Mouse (Mus musculus): ENCODE data around the gene Flrt3. TPM values are rescaled to one million over a fixed set of nuclear protein-coding genes. Genes with fewer than 3 reads are reported as not detected.
A peak's percentile ranks its signal among the peaks of the same experiment; 100 is the strongest.

Flrt3 gene
- polyA plus RNA-seq, 1 experiment from 2014 or later: 1.2 TPM

- Histone ChIP-seq H3K27ac (no peak overlapping the region), H3K4me2 (no peak overlapping the region), H3K4me1 (replicated peaks) (no peaks in the 10 kb centered on the region), H3K9ac (no peak overlapping the region), H3K9me3 (replicated peaks) (no peaks in the 10 kb centered on the region), H3K27me3 (no peaks in the 10 kb centered on the region), H3K36me3 (no peaks in the 10 kb centered on the region), H3K4me3 (replicated peaks) (no peak overlapping the region)
- 38% methylated on average over 3 of the region's 3 CpGs for WGBS (ENCODE audit: insufficient replicate concordance)
- DNase-seq (no peak), ATAC-seq (ENCODE audit: low read depth) (no peak)
These were observed 5.5 kb upstream of the Flrt3 start for GRCm38 (mm10) chr2:140676728-140677127.

- Histone ChIP-seq H3K27me3 (peaks cover 4% of the 10 kb centered on the region), H3K4me1 (replicated peaks) (0 out of 2 replicates have a peak, but pooled peaks cover 4% of the 10 kb centered on the region), H3K27ac (no peak overlapping the region), H3K4me2 (no peak overlapping the region), H3K36me3 (no peaks in the 10 kb centered on the region), H3K4me3 (replicated peaks) (no peak overlapping the region), H3K9ac (no peak overlapping the region), H3K9me3 (replicated peaks) (no peaks in the 10 kb centered on the region)
- ATAC-seq (ENCODE audit: low read depth): no peak
- no peak for DNase-seq
- WGBS (ENCODE audit: insufficient replicate concordance): 75% methylated on average over 5 of the region's 5 CpGs
These were observed 2.2 kb upstream of the Flrt3 start for GRCm38 (mm10) chr2:140673466-140673865.

- Histone ChIP-seq H3K9ac (peak overlapping the region; percentile 30; the same call in 1 of the 2 replicates), H3K27me3 (peaks cover 4% of the 10 kb centered on the region), H3K4me2 (peak overlapping the region; percentile 66), H3K27ac (no peak overlapping the region), H3K9me3 (replicated peaks) (no peaks in the 10 kb centered on the region), H3K4me3 (replicated peaks) (peak overlapping the region; percentile 46), H3K36me3 (no peaks in the 10 kb centered on the region), H3K4me1 (replicated peaks) (0 out of 2 replicates have a peak, but pooled peaks cover 4% of the 10 kb centered on the region)
- ATAC-seq (ENCODE audit: low read depth) (no peak), DNase-seq (no peak)
- 6% methylated on average over 12 of the region's 12 CpGs for WGBS (ENCODE audit: insufficient replicate concordance)
These were observed 812 bp downstream of the Flrt3 start for GRCm38 (mm10) chr2:140670457-140670856.

GRCm38 (mm10) chr2:140669786-140670185 is 1.5 kb downstream of the Flrt3 start:
- no peak overlapping the region for H3K4me3 ChIP-seq (replicated peaks)
- DNase-seq (no peak), ATAC-seq (ENCODE audit: low read depth) (no peak)
- H3K27me3 ChIP-seq: peaks cover 4% of the 10 kb centered on the region
- no peaks in the 10 kb centered on the region for H3K9me3 ChIP-seq (replicated peaks)
- H3K9ac ChIP-seq: no peak overlapping the region
- H3K36me3 ChIP-seq: no peaks in the 10 kb centered on the region
- 0 out of 2 replicates have a peak, but pooled peaks cover 4% of the 10 kb centered on the region for H3K4me1 ChIP-seq (replicated peaks)
- H3K4me2 ChIP-seq: no peak overlapping the region
- 55% methylated on average over 2 of the region's 2 CpGs for WGBS (ENCODE audit: insufficient replicate concordance)
- no peak overlapping the region for H3K27ac ChIP-seq

- WGBS (ENCODE audit: insufficient replicate concordance): 59% methylated on average over 2 of the region's 2 CpGs
- Histone ChIP-seq H3K9me3 (replicated peaks) (no peaks in the 10 kb centered on the region), H3K27ac (no peak overlapping the region), H3K27me3 (peaks cover 4% of the 10 kb centered on the region), H3K4me2 (no peak overlapping the region), H3K4me3 (replicated peaks) (no peak overlapping the region), H3K36me3 (no peaks in the 10 kb centered on the region), H3K9ac (no peak overlapping the region), H3K4me1 (replicated peaks) (0 out of 2 replicates have a peak, but pooled peaks cover 4% of the 10 kb centered on the region)
- DNase-seq: no peak
- no peak for ATAC-seq (ENCODE audit: low read depth)
These were observed 2.2 kb downstream of the Flrt3 start for GRCm38 (mm10) chr2:140669081-140669480.

GRCm38 (mm10) chr2:140668311-140668710 is 3.0 kb downstream of the Flrt3 start:
- H3K4me3 ChIP-seq (replicated peaks): no peak overlapping the region
- WGBS (ENCODE audit: insufficient replicate concordance): 13% methylated on average over 8 of the region's 8 CpGs
- H3K4me2 ChIP-seq: no peak overlapping the region
- H3K9me3 ChIP-seq (replicated peaks): no peaks in the 10 kb centered on the region
- H3K27me3 ChIP-seq: peaks cover 4% of the 10 kb centered on the region
- no peak for DNase-seq
- H3K9ac ChIP-seq: no peak overlapping the region
- 0 out of 2 replicates have a peak, but pooled peaks cover 4% of the 10 kb centered on the region for H3K4me1 ChIP-seq (replicated peaks)
- H3K27ac ChIP-seq: no peak overlapping the region
- no peak for ATAC-seq (ENCODE audit: low read depth)
- H3K36me3 ChIP-seq: no peaks in the 10 kb centered on the region

GRCm38 (mm10) chr2:140667261-140668047 is 3.8 kb downstream of the Flrt3 start:
- WGBS (ENCODE audit: insufficient replicate concordance): 48% methylated on average over 13 of the region's 13 CpGs
- Histone ChIP-seq H3K9me3 (replicated peaks) (no peaks in the 10 kb centered on the region), H3K4me2 (no peak overlapping the region), H3K27me3 (peaks cover 4% of the 10 kb centered on the region), H3K9ac (no peak overlapping the region), H3K36me3 (no peaks in the 10 kb centered on the region), H3K27ac (no peak overlapping the region), H3K4me1 (replicated peaks) (0 out of 2 replicates have a peak, but pooled peaks cover 4% of the 10 kb centered on the region), H3K4me3 (replicated peaks) (no peak overlapping the region)
- ATAC-seq (ENCODE audit: low read depth): no peak
- no peak for DNase-seq

- WGBS (ENCODE audit: insufficient replicate concordance): 40% methylated on average over 7 of the region's 7 CpGs
- ATAC-seq (ENCODE audit: low read depth): no peak
- Histone ChIP-seq H3K4me1 (replicated peaks) (0 out of 2 replicates have a peak, but pooled peaks cover 4% of the 10 kb centered on the region), H3K9ac (no peak overlapping the region), H3K27me3 (peaks cover 4% of the 10 kb centered on the region), H3K36me3 (no peaks in the 10 kb centered on the region), H3K27ac (no peak overlapping the region), H3K4me3 (replicated peaks) (no peak overlapping the region), H3K9me3 (replicated peaks) (no peaks in the 10 kb centered on the region), H3K4me2 (no peak overlapping the region)
- DNase-seq: no peak
These were observed 4.4 kb downstream of the Flrt3 start for GRCm38 (mm10) chr2:140666846-140667245.

- ATAC-seq (ENCODE audit: low read depth) (no peak), DNase-seq (no peak)
- no peak overlapping the region for H3K4me3 ChIP-seq (replicated peaks)
- H3K4me1 ChIP-seq (replicated peaks): no peaks in the 10 kb centered on the region
- no peak overlapping the region for H3K4me2 ChIP-seq
- no peaks in the 10 kb centered on the region for H3K9me3 ChIP-seq (replicated peaks)
- no peak overlapping the region for H3K9ac ChIP-seq
- H3K36me3 ChIP-seq: no peaks in the 10 kb centered on the region
- H3K27me3 ChIP-seq: no peaks in the 10 kb centered on the region
- H3K27ac ChIP-seq: no peak overlapping the region
- WGBS (ENCODE audit: insufficient replicate concordance): 63% methylated on average over 4 of the region's 4 CpGs
These were observed 6.9 kb downstream of the Flrt3 start for GRCm38 (mm10) chr2:140664381-140664780.

- no peaks in the 10 kb centered on the region for H3K9me3 ChIP-seq (replicated peaks)
- no peaks in the 10 kb centered on the region for H3K27me3 ChIP-seq
- no peak overlapping the region for H3K27ac ChIP-seq
- H3K4me1 ChIP-seq (replicated peaks): no peaks in the 10 kb centered on the region
- H3K9ac ChIP-seq: no peak overlapping the region
- no peak for DNase-seq
- H3K4me3 ChIP-seq (replicated peaks): no peak overlapping the region
- no peak overlapping the region for H3K4me2 ChIP-seq
- no peaks in the 10 kb centered on the region for H3K36me3 ChIP-seq
- no peak for ATAC-seq (ENCODE audit: low read depth)
- 78% methylated on average over 5 of the region's 5 CpGs for WGBS (ENCODE audit: insufficient replicate concordance)
These were observed 8.6 kb downstream of the Flrt3 start for GRCm38 (mm10) chr2:140662673-140663072.

GRCm38 (mm10) chr2:140653978-140654377 is 17.3 kb downstream of the Flrt3 start:
- H3K9ac ChIP-seq: no peak overlapping the region
- WGBS (ENCODE audit: insufficient replicate concordance): 60% methylated on average over 2 of the region's 2 CpGs
- no peaks in the 10 kb centered on the region for H3K36me3 ChIP-seq
- H3K4me2 ChIP-seq: no peak overlapping the region
- H3K4me1 ChIP-seq (replicated peaks): no peaks in the 10 kb centered on the region
- ATAC-seq (ENCODE audit: low read depth) (no peak), DNase-seq (no peak)
- no peak overlapping the region for H3K4me3 ChIP-seq (replicated peaks)
- no peak overlapping the region for H3K27ac ChIP-seq
- H3K27me3 ChIP-seq: no peaks in the 10 kb centered on the region
- no peaks in the 10 kb centered on the region for H3K9me3 ChIP-seq (replicated peaks)

- H3K27me3 ChIP-seq: no peaks in the 10 kb centered on the region
- no peaks in the 10 kb centered on the region for H3K36me3 ChIP-seq
- H3K9me3 ChIP-seq (replicated peaks): no peaks in the 10 kb centered on the region
- no peak for DNase-seq
- ATAC-seq (ENCODE audit: low read depth): no peak
- H3K27ac ChIP-seq: no peak overlapping the region
- no peaks in the 10 kb centered on the region for H3K4me1 ChIP-seq (replicated peaks)
- no peak overlapping the region for H3K4me3 ChIP-seq (replicated peaks)
- H3K4me2 ChIP-seq: no peak overlapping the region
- H3K9ac ChIP-seq: no peak overlapping the region
These were observed 17.8 kb downstream of the Flrt3 start for GRCm38 (mm10) chr2:140653481-140653880.
